Mouse (Mus musculus) cerebellum, adult 2 months (tissue): ENCODE measurements at regions not wholly inside any gene's neighbourhood (a gene's known extent, or its start where the extent isn't known, plus 50 kb on each side); places are given as distances from the start of the nearest gene placed in this dataset.
"Not testable (repeated sequence)": the region's sequence is repeated elsewhere in the genome, so short reads cannot be mapped to it uniquely, and the experiment has no call there.

Source experiments
- DNase-seq, 2 experiments: peaks; one replicate each; pipeline ENCODE4 v3.0.0; 2021
- H3K27ac ChIP-seq: fragments of 200-500 bp; 2 replicates; pipeline ENCODE4 v1.5.1; 2012; ENCODE audit warnings: low read length, control low read depth, inconsistent platforms; ENCODE audit not compliant: insufficient read depth
- H3K27me3 ChIP-seq: fragments of 200-500 bp; 2 replicates; pipeline ENCODE4 v1.6.1; 2012; ENCODE audit warnings: inconsistent platforms, mild to moderate bottlenecking, low read length, moderate library complexity; ENCODE audit not compliant: control insufficient read depth, insufficient read depth
- H3K4me1 ChIP-seq: fragments of 200-500 bp; 2 replicates; pipeline ENCODE4 v1.6.1; 2011; ENCODE audit warnings: low read length; ENCODE audit not compliant: control insufficient read depth, insufficient read depth
- H3K4me3 ChIP-seq: fragments of 200-500 bp; replicated peaks from 2 replicates; pipeline ENCODE3; 2011; ENCODE audit warnings: mild to moderate bottlenecking, low read depth, low read length, control low read depth; ENCODE audit not compliant: insufficient read depth
- CTCF ChIP-seq: fragments of 200-500 bp; IDR thresholded peaks from 2 replicates; pipeline ENCODE4 v1.5.1; 2011; ENCODE audit warnings: low read depth, mild to moderate bottlenecking, control low read depth, low read length, moderate library complexity, borderline replicate concordance; ENCODE audit not compliant: insufficient read depth
- POLR2A ChIP-seq: fragments of 200-500 bp; IDR thresholded peaks from 2 replicates; pipeline ENCODE4 v1.6.1; 2011; ENCODE audit warnings: low read length, control low read depth, borderline replicate concordance; ENCODE audit not compliant: insufficient read depth
- WGBS: fragments of 180-500 bp; shearing (Covaris S2); methylation state at CpG from one replicate; pipeline ENCODE4 v1.1.7; 2018; 5-methylcytosine and 5-hydroxymethylcytosine counted together

DNA sequence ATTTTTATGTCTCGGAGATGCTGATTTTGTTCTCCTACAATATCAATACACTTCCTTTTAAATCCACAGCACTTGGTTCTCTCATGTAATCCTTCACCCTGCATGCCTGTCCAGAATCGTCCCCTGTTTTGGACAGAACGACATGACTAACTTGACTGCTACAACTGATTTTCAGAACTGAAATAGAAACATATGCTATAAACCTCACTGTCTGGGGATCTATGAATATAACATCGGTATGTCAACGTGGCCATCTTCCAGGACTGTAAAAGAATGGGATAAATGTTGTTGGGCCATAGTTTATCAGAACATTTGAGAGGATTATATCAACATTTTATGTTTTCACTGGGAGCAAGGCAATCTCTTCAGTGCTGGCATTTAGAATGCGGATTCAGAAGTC, 795.2 kb upstream of the Pou3f3 start:
- H3K4me3 ChIP-seq = no peak overlapping the region
- WGBS = 84% methylated on average over 6 of the region's 6 CpGs
- no peak for TF ChIP-seq POLR2A
- TF ChIP-seq CTCF = no peak
- no peak overlapping the region for H3K27ac ChIP-seq
- H3K4me1 ChIP-seq = no peaks in the 10 kb centered on the region
- H3K27me3 ChIP-seq = no peaks in the 10 kb centered on the region
- no peak for DNase-seq

DNA sequence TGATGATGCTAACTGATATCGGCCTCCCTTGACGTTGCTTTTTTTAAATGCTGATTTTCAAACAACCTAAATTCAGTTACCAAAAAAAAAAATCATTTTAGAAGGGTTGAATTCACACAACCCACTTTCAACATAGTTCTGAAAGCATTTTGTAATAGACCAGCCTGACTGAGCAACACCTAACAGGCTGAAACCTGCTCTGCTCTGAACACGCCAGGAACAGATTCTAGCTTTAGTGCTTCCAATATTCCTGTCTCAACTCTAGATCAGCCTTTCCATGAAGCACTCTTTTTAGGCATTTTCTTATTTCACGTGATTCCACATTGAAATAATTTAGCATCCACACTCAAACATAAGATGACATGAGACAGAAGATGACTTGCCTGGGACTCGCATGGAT, 789.6 kb upstream of the Pou3f3 start:
- H3K4me1 ChIP-seq = no peaks in the 10 kb centered on the region
- no peak for DNase-seq
- 91% methylated on average over 5 of the region's 5 CpGs for WGBS
- no peak overlapping the region for H3K27ac ChIP-seq
- TF ChIP-seq POLR2A (no peak), CTCF (no peak)
- H3K27me3 ChIP-seq = no peaks in the 10 kb centered on the region
- no peak overlapping the region for H3K4me3 ChIP-seq

DNA sequence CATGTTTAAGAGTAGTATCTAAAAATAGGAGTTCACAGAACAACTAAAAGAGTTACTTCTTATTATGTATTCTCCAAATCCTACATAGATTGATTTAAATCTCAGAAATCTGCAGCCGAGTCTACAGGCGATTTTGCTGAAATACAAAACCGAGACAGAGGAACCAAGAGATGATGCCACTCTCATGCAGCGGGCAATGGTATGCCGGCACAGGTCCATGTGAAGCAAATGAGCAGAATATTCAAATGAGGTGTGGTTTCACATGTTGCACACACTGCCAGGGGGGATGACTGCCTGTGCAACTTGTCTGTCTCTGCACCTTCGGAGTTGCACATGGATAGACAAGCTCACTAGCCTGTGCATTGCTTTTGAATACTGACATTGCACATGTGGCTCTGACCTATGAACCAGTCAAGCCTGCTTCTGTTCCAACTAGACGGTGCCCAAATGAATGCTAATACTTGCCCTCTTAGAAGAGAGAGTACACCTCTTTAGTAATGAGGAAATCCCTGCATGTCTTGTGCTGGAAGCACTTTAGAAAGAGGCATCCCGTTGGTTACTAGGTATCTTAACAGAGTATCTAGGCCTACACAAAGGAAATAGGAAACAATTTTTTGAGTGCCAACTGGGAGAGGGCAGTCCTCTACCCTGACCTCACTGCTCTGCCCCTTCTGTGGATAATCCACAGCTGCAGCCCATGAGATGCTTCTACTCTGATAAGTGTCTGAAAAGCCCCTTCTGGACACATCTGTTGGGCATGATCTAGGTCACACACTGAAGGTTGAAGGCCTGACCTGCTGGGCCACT, 787.4 kb upstream of the Pou3f3 start:
- TF ChIP-seq POLR2A = no peak
- TF ChIP-seq CTCF = no peak
- Histone ChIP-seq H3K27me3 (no peaks in the 10 kb centered on the region), H3K4me1 (no peaks in the 10 kb centered on the region), H3K4me3 (no peak overlapping the region), H3K27ac (no peak overlapping the region)
- 90% methylated on average over 8 of the region's 8 CpGs for WGBS
- no peak for DNase-seq

DNA sequence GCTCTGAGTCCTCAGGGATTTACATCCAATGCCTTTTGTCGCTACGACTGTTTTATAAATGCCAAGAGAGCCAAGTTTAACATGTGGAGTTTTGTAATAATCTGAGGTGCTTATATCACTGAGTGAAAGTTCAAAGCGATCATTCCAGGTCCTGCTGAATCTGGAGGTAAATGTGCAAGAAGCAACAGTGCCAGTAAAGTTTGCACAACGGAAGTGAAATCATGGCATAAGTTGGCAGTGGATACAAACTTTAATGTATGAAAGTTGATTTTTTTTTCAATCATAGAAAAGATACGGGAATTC, 786.8 kb upstream of the Pou3f3 start:
- Histone ChIP-seq H3K27ac (no peak overlapping the region), H3K4me1 (no peaks in the 10 kb centered on the region), H3K4me3 (no peak overlapping the region), H3K27me3 (no peaks in the 10 kb centered on the region)
- TF ChIP-seq CTCF (no peak), POLR2A (no peak)
- 85% methylated on average over 5 of the region's 5 CpGs for WGBS
- no peak for DNase-seq

DNA sequence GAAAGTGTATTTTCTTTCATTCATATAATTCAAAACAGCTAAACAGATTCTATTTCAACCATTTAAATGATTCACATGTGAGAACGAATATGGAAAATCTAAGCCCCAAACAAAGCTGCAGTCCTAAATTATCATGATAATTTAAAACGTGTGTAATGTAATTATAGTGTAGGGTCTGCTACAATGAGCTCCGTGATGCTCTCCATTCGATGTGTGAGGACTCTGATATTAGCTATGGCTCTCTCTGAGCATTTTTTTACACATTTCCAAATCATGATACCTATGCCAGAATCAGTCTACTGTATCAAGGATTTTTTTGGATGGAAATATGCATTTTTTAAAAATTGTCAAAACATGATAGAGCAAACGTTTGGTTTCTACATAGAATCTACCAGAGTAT, 785.8 kb upstream of the Pou3f3 start:
- no peaks in the 10 kb centered on the region for H3K4me1 ChIP-seq
- no peaks in the 10 kb centered on the region for H3K27me3 ChIP-seq
- H3K27ac ChIP-seq = no peak overlapping the region
- no peak for DNase-seq
- H3K4me3 ChIP-seq = no peak overlapping the region
- WGBS = 81% methylated on average over 5 of the region's 5 CpGs
- TF ChIP-seq POLR2A = no peak
- no peak for TF ChIP-seq CTCF

DNA sequence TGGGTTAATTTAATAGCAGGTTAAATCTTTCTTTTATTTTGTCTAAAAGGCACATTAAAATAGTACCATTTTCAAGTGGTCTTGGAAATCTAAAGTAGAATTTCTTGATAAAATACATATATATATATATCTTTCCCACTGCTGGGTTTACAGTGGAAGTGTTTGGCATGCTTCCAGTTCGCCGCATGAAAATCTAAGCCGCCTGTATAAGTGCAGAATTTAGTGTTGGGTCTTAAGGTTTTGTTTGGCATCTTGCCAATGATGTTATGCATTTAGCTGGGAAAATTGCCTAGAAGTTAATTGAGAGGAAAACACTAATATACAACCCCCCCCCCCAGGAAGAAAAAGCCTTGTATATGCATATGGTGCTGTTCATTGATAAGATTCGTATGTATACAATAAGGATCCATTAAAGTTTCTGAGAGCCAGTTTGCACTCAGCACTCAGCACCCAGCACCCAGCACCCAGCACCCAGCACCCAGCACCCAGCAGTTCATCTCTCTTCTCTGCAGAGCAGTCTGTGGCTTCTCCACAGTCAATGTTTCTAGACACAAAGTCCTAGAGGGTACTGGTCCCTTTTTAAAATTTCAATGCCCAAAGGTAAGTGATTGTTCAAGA, 778.7 kb upstream of the Pou3f3 start:
- WGBS = 20% methylated on average over 4 of the region's 4 CpGs
- DNase-seq = no peak
- TF ChIP-seq POLR2A (no peak), CTCF (no peak)
- Histone ChIP-seq H3K27ac (no peak overlapping the region), H3K27me3 (no peaks in the 10 kb centered on the region), H3K4me3 (no peak overlapping the region), H3K4me1 (no peaks in the 10 kb centered on the region)

DNA sequence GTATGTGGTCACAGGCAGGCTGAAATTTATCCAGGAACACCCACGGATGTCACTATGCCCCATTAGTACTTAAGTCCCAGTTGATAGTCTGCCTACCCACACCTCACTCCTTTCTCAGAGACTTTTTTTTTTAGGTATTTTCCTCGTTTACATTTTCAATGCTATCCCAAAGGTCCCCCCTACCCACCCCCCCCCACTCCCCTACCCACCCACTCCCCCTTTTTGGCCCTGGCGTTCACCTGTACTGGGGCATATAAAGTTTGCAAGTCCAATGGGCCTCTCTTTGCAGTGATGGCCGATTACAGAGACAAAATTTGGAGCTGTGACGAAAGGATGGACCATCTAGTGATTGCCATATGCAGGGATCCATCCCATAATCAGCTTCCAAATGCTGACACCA, 777.8 kb upstream of the Pou3f3 start:
- WGBS = 72% methylated on average over 5 of the region's 5 CpGs
- not testable (repeated sequence) for H3K4me3 ChIP-seq, H3K27me3 ChIP-seq, DNase-seq, H3K27ac ChIP-seq, H3K4me1 ChIP-seq

DNA sequence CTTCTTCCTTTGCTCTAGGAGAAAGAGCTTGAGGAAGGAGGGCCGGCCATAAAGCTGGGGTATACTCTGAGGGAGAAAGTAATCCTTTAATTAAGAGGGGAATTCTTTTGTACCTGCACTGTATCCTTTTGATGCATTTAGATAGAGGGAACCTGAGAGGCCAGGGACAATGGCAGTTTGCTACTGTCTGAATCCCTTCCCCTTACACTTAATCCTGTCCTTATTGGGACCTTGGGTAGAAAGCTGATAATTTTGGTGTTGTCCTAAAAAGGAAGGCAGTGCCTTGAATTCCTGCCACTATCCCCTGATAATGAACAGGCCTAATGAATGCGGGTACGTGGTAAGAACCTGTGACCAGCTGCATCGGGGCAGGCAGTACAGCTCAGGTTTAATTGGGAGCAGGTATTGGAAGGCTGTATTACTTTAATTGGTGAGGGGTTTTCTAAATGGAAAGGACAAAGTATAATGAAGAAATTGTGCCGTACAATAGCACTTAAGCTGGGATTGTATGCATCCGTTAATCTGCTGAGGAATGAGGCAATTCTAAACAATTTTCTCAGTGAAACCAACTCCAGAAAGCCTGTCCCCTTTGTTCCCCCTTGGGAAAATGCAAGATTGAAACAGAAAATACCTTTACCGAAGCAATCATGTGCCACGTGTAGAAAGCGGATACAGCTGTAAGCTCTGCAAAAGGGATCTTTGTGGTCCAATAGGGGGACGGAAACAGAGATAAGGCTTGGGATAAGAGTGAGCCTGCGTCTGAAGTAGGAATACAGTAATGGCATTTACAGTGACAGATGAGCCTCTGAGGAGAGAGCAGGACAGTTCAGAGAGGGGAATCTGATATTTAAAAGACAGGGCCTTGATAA, 776.9 kb upstream of the Pou3f3 start:
- Histone ChIP-seq H3K4me1 (no peaks in the 10 kb centered on the region), H3K27me3 (no peaks in the 10 kb centered on the region), H3K27ac (no peak overlapping the region), H3K4me3 (no peak overlapping the region)
- 85% methylated on average over 11 of the region's 11 CpGs for WGBS
- TF ChIP-seq CTCF (no peak), POLR2A (no peak)
- DNase-seq = no peak
